Mouse (Mus musculus) skeletal muscle tissue, postnatal 0 days (tissue): Measurements from ENCODE around the gene Pik3ca. TPM values are rescaled to one million over a fixed set of nuclear protein-coding genes. Genes with fewer than 3 reads are reported as not detected.

Experiments used
- polyA plus RNA-seq: library from polyadenylated mRNA; unstranded; fragments of >200 nt; fragmentation: Nextera tagmentation; extraction: Ambion mirVana; gene quantifications from 2 replicates; pipeline ENCODE4 v1.2.1, GENCODE M21; 2015

Gene Pik3ca
- 11.4 and 11.9 TPM in 2 replicates for polyA plus RNA-seq

DNA sequence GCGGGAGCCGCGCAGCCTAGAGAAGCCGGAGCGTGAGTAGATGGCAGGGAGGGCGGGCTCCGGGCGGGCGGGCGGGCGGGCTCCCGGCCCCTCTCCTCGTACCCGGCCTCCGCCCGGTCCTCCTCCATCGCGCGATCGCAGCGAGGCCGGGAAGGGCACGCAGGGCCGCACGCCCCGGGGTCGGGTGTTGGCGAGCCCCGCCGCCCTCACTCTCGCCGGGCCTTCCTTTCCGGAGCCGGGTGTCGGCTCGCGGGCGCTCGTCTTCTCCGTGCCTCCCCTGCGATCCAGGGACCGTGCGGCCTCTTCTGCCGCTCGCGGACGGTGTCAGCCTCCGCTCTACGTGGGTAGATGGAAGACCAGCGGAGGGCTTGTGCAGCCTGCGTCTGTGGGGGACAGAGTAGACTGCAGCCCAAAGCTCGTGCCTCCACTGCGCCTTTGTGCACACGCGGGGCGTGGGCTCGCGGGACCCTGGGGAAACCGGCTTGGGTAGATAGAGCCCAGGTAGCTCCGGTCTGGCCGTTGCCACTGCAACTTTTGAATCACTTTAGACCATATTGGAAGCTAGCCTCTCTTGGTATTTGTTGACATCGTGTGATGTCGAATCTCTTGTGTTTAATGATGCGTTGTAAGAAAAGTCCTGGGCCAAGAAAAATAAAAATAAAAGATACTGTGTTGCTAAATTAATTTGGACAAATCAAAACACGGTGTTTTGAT is at the start of gene Pik3ca:
Gene Pik3ca (plus strand): TSS at position 211 of the 714 bp plus-strand sequence.

DNA sequence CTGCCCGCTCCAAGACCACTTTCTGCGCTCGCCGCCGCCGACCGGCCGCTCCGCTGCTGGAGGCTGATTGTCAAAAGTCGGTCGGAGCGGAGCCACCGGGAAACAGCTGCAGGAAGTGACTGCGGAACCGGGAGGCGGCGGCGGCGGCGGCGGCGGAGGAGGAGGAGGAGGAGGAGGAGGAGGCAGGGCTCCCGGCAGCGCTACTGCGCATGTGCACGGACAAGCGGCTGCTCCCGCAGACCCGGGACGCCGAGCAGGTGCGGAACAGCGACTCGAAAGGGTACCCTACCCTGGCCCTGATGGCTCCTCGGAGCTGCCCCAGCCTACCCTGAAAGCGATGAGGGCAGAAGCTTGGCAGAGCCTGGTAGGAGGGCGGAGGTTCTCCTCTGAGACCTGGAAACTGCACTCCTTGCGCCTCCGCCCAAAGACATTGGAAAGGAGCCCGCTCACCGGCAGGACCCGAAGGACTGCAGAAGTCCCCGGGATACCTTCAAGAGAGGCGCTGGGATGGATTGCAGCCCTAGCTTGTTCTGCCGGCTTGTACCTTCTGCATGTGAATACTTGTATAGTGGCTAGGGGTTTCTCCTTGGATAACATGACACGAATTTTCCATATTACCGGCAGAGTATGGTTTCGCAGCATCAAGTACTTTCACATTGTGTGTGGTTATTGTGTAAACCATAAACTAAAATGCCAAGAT is 31.8 kb upstream of the Pik3ca start, which contains the start of gene Zmat3:
Gene Zmat3 (minus strand): TSS at position 469 of the 700 bp plus-strand sequence.

DNA sequence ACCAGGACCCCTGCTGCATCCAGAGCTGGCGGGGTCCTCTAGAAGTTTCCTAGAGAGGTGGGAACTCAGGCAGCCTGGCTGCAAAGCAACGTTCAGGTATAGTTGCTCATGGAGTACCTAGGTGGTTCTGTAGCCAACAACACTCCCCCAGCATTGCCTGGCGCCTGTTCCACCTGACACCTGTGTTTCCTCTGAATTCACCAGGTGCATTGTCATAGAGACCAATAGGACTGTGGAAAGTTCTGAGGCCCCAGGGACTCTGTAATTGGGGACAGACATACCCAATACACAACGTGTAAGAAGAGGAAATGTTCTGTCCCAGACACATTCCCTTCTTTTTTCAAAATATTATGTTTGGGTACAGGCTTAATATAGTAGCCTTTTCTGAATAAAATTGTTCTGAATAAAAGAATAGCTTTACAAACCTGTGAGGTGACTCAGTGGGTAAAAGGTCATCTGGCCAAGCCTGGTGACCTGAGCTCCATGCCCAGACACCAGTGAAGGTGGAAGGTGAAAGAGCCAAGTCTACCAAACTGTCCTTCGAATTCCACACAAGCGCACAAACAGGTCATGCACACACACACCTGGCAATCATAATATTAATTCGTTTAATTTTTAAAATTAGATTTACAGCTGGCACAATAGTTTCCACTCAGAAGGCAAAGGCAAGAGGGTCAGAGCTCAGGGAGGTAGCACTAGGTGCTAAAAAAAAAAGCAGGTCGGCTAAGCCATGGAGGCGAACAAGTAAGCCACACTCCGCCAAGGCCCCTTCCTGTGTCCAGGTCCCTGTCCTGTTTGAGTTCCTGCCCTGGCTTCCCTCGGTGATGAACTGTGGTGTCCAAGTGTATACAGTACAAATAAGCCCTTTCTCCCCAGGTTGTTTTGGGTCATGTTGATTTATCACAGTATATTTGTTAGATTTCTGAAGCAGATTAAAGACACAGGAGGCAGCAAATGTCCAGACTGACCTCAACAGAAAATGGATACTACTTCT is 94.9 kb downstream of the Pik3ca start, which contains the start of gene Kcnmb3:
Gene Kcnmb3 (minus strand): TSS at position 135 of the 994 bp plus-strand sequence.

DNA sequence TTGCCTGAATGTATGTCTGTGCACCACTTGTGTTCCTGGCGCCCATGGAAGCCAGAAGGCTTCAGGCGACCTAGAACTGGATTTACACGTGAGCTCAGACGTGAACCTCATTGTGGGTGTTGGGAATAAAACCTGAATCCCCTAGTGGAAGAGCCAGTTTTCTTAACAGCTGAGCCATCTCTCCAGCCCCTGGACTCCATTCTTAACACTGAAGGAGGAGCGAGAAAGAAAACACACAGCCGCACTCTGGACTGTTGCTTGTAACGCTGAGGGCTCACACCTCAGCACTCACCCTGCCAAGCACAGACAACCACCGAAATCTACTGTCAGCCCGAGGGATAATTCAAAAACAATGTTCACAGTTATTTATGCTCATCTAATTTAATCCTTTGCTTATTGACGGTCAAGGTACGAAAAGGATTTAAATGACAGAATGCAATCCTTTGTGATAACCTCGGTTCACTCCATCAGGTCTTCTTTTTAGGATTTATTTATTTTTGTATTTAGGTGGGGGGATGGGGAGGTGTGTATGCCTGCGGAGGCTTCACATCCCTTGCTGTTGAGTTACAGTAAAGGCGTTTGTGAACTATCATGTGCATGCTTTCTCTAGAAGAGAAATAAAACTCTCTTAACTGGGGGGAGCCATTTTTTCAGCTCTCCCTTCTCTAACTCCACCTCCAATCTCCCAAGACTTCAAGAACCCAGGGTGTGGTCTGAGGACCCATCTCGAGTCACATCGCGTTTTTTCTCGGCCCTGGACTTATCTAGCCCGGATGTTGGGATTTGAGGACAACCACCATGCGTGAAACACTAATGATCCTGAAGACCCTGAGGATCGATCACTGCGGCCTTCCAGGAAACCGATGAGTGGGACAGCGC is 112.3 kb downstream of the Pik3ca start, which contains the start of gene Zfp639:
Gene Zfp639 (plus strand): TSS at position 764 of the 879 bp plus-strand sequence.

Other genes with a start within 250 kb of the Pik3ca start
- gene Zmat3, start 31.7 kb upstream of the Pik3ca start, polyA plus RNA-seq = 1.8 and 1.9 TPM in 2 replicates
- gene Kcnmb3, start 94.6 kb downstream of the Pik3ca start, polyA plus RNA-seq = not detected in 2 replicates
- 30.8 and 31.4 TPM in 2 replicates for gene Zfp639, start 112.6 kb downstream of the Pik3ca start, polyA plus RNA-seq
- gene Mfn1, start 131.8 kb downstream of the Pik3ca start, polyA plus RNA-seq = 42.0 and 49.9 TPM in 2 replicates
- 36.8 and 44.0 TPM in 2 replicates for gene Gnb4, start 218.9 kb downstream of the Pik3ca start, polyA plus RNA-seq